Mouse (Mus musculus): ENCODE results near the gene Ak3.

DNA sequence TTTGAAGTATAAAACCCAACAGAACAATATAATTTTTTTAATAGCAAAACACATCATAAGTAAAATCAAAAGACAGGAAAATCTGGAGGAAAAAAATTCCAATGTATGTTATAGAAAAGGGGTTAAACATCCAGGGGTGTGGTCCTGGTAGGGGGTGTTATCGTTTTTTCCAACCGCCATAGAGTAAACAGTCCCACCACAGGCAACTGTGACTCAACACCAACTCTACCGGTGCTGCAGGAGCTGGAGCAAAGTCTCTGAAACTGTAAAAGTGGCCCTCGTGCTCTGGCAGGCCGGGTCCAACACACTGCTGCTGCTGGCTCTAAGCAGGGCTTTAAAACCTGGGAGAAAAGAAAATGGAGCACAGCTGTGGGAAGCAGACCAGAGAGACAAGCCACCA lies 11.0 kb upstream of the Ak3 start:
- TF ChIP-seq CTCF (IDR thresholded peaks at IDR 0.05; ENCODE audit: borderline replicate concordance, insufficient read depth, low read length), result no peak
- TF ChIP-seq POLR2A (IDR thresholded peaks at IDR 0.05; ENCODE audit: low read depth, low read length), result no peak

Data from embryonic fibroblast, embryonic 13.5 days (primary cell).